Mouse (Mus musculus): ENCODE measurements at regions not wholly inside any gene's neighbourhood (a gene's known extent, or its start where the extent isn't known, plus 50 kb on each side); places are given as distances from the start of the nearest gene placed in this dataset.
"Not testable (repeated sequence)": the region's sequence is repeated elsewhere in the genome, so short reads cannot be mapped to it uniquely, and the experiment has no call there.

DNA sequence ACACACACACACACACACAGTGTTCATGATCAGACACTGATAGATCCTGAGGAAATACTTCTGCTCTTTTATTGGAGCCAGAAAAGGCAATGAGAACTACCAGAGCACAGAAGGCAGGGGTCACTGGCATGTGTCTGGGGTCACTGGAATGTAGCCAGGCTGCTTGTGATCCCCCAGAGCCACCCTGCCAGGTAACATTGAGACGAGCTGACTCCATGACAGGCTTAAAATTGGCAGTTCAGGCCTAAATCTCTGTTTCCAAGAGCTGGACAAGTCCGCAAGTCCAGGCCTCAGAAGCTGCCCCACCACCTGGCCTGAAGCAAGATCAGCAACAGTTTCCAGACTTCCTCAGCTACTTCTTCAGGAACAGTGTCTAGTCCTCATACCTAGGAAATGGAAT is 390.4 kb upstream of the Stxbp6 start:
- intact Hi-C loops (cut with DNase I) = loop anchor here (10.0 kb wide), 2 partner anchors 460 to 1360 kb away; no protein-coding TSS in a partner anchor
- no peak for DNase-seq (ENCODE audit: low spot score in 2 of 2)

DNA sequence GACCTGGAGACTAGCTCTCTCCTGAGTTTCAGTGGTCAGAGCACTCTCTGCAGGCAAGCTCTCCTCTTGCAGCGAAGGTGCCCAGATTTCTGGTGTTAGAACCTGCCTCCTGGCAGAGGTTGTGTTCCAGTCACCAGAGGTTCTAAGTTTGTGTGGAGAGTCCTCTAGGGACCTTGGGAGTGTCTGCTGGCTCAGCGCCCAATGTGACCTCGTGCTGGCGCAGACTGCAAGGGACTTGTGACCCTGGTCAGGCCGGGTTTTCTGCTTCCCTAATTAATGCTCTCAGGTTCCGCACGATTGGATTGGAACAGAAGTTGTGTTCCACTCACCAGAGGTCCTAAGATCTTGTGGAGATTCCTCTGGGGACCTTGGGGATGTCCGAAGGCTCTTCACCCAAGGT is 384.2 kb upstream of the Stxbp6 start:
- DNase-seq (ENCODE audit: low spot score in 2 of 2); intact Hi-C loops (cut with DNase I): not testable (repeated sequence)

DNA sequence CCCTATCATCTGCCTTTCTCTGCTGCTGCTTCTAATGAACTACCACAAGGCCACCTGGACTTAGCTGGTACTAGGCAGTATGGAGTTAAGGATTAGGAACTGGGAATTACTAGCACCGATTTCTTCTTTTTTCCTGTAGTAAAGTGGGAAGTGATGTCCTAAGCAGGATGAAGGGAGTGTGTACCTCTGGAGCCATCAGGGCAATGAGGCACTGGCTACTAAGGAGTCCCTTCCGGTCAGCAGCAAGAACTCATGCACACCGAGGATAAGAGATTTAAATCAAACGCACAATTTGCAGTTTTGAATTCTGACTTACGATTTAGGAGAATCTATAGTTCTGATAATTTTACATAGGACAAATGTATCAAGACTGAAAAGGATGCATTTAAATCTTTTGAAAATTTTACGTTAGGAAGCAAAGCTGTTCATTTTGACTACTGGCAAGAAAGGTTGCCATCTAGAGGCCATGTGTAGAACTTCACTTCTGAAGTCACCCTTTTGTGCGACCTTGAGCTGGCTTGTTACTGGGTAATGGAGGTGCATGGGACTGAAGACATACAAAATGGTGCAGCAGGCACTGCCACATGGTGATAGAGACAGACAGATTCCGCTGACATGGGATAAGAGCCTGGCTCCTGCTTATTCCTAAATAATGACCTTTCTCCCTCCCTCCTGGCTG is 369.1 kb upstream of the Stxbp6 start:
- intact Hi-C loops (cut with DNase I) = no loop called here
- DNase-seq (ENCODE audit: low spot score in 2 of 2) = peak; percentile 60 to 83

- intact Hi-C loops (cut with DNase I) = no loop called here
- no peak for DNase-seq (ENCODE audit: low spot score in 2 of 2)
Observed at GRCm38 (mm10) chr12:45442474-45442873, 368.0 kb upstream of the Stxbp6 start.

- intact Hi-C loops (cut with DNase I) = no loop called here
Observed at GRCm38 (mm10) chr12:45439745-45440144, 365.2 kb upstream of the Stxbp6 start.

DNA sequence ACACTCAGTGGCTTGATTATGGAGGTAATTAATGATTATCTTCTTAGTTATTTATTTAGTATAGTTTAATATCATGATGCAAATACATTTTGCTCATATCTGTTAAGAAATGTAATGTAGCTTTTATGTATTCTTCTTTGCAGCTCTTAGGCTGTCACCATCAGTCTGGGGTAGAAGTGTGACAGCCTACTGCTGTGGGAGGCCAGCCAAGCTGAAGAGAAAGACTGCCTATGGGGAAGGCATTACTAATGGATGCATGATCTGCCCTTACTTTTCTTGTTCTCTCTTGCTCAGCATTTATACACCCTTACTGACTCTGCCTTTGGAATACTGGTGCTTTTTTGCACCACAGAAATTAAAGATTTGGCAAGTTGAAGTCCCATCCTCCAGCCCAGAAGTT is 362.8 kb upstream of the Stxbp6 start:
- DNase-seq (ENCODE audit: low spot score in 2 of 2) = no peak
- intact Hi-C loops (cut with DNase I) = no loop called here

More at GRCm38 (mm10) chr12:45439745-45440144, 365.2 kb upstream of the Stxbp6 start:
- no peak for DNase-seq (ENCODE audit: low spot score in 2 of 2)

- intact Hi-C loops (cut with DNase I) = no loop called here
- DNase-seq (ENCODE audit: low spot score in 2 of 2) = peak; percentile 3 to 7
Observed at GRCm38 (mm10) chr12:45399436-45399835, 324.9 kb upstream of the Stxbp6 start.

DNA sequence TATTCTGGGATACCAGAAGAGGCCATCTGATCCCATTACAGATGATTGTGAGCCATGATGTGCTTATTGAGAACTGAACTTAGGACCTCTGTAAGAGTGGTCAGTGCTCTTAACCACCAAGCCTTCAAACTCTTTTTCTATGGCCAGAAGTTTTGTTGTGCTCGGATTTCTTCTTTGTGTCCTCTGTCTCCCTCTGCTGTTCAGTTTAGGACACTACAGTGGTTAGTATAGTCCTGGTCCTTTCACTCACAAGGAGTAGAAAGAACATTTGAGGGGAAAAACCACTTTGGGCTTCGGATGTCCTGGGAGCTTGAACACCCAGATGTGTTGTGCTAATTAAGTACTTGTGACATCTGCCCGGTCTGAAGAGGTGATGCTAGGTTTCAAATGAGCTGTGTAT is 310.4 kb upstream of the Stxbp6 start:
- DNase-seq (ENCODE audit: low spot score in 2 of 2) = peak; percentile 69 to 71
- intact Hi-C loops (cut with DNase I) = loop anchor here (5.0 kb wide), 2 partner anchors 713 to 783 kb away; no protein-coding TSS in a partner anchor
